Mouse (Mus musculus) layer of hippocampus, postnatal 25 days (tissue): ENCODE results near the gene Far1. TPM values are rescaled to one million over a fixed set of nuclear protein-coding genes. Genes with fewer than 3 reads are reported as not detected.

Source experiments
- DNase-seq, 2 experiments: peaks; one replicate each; pipeline ENCODE4 v3.0.0; 2022; ENCODE audit warnings: mixed read lengths in 2 of 2, low spot score in 1 of 2; ENCODE audit errors: extremely low spot score in 1 of 2
- total RNA-seq, 2 experiments: library from RNA; stranded (reverse); gene quantifications; 2 replicates each; pipeline ENCODE4 v1.2.3; 2021

Gene Far1
- total RNA-seq, 2 experiments from 2014 or later = 95.7 to 112 TPM

GRCm38 (mm10) chr7:113566892-113567291 is 53.3 kb downstream of the Far1 start:
- no peak for DNase-seq

GRCm38 (mm10) chr7:113571121-113571520 is 57.5 kb downstream of the Far1 start:
- DNase-seq = no peak

GRCm38 (mm10) chr7:113572741-113573140 is 59.1 kb downstream of the Far1 start:
- DNase-seq = no peak

GRCm38 (mm10) chr7:113582111-113582510 is 68.5 kb downstream of the Far1 start:
- DNase-seq = no peak

- no peak for DNase-seq
Observed at GRCm38 (mm10) chr7:113589211-113589610, 75.6 kb downstream of the Far1 start.

GRCm38 (mm10) chr7:113590330-113590729 is 76.7 kb downstream of the Far1 start:
- DNase-seq = no peak

- DNase-seq = no peak
Observed at GRCm38 (mm10) chr7:113591084-113591483, 77.5 kb downstream of the Far1 start.

- DNase-seq = no peak
Observed at GRCm38 (mm10) chr7:113591557-113592354, 78.1 kb downstream of the Far1 start.

GRCm38 (mm10) chr7:113592696-113593095 is 79.1 kb downstream of the Far1 start:
- DNase-seq = no peak

GRCm38 (mm10) chr7:113594363-113594762 is 80.7 kb downstream of the Far1 start:
- DNase-seq = peak; percentile 23 to 49

GRCm38 (mm10) chr7:113597231-113597630 is 83.6 kb downstream of the Far1 start:
- no peak for DNase-seq

GRCm38 (mm10) chr7:113601803-113602202 is 88.2 kb downstream of the Far1 start:
- DNase-seq = no peak

GRCm38 (mm10) chr7:113607928-113608327 is 94.3 kb downstream of the Far1 start:
- DNase-seq = peak; percentile 44 to 52

GRCm38 (mm10) chr7:113609027-113609705 is 95.5 kb downstream of the Far1 start:
- DNase-seq = peak; percentile 15 to 43

GRCm38 (mm10) chr7:113612628-113613027 is 99.0 kb downstream of the Far1 start:
- DNase-seq = no peak

GRCm38 (mm10) chr7:113614198-113614927 is 100.7 kb downstream of the Far1 start:
- DNase-seq = no peak

- no peak for DNase-seq
Observed at GRCm38 (mm10) chr7:113619166-113619565, 105.5 kb downstream of the Far1 start.

- peak; percentile 40 to 60 for DNase-seq
Observed at GRCm38 (mm10) chr7:113619768-113620167, 106.1 kb downstream of the Far1 start.
